Mouse (Mus musculus) liver, embryonic 11.5 days (tissue): Measurements from ENCODE around the gene Ntm. TPM values are rescaled to one million over a fixed set of nuclear protein-coding genes. Genes with fewer than 3 reads are reported as not detected.

Source experiments
- ATAC-seq: fragments of 200-750 bp; cut with Nextera tagmentation; replicated peaks from 2 replicates; pipeline ENCODE4 v1.8.0; 2017; ENCODE audit warnings: moderate number of reproducible peaks, mild to moderate bottlenecking, moderate TSS enrichment, moderate library complexity; ENCODE audit not compliant: low FRiP score
- DNase-seq: peaks from one replicate; pipeline ENCODE4 v3.0.0-alpha.2; 2017; ENCODE audit warnings: low spot score
- H3K27ac ChIP-seq: fragments of 300-500 bp; sonication (generic); 2 replicates; pipeline ENCODE4 v1.5.1; 2014; ENCODE audit warnings: mild to moderate bottlenecking, low read depth, low read length, control low read depth
- H3K27me3 ChIP-seq: fragments of 300-500 bp; sonication (generic); replicated peaks from 2 replicates; pipeline ENCODE4 v1.6.1; 2014; ENCODE audit warnings: low read length, mixed read lengths; ENCODE audit not compliant: control insufficient read depth, insufficient read depth
- H3K36me3 ChIP-seq: fragments of 300-500 bp; sonication (generic); 2 replicates; pipeline ENCODE4 v1.6.1; 2014; ENCODE audit warnings: mild to moderate bottlenecking, low read length, moderate library complexity, mixed read lengths; ENCODE audit not compliant: control insufficient read depth, insufficient read depth
- H3K4me1 ChIP-seq: fragments of 300-500 bp; sonication (generic); replicated peaks from 2 replicates; pipeline ENCODE4 v1.6.1; 2014; ENCODE audit warnings: low read length, mixed read lengths; ENCODE audit not compliant: control insufficient read depth, insufficient read depth
- H3K4me2 ChIP-seq: fragments of 300-500 bp; sonication (generic); 2 replicates; pipeline ENCODE4 v1.6.1; 2014; ENCODE audit warnings: mild to moderate bottlenecking, control low read depth, moderate library complexity
- H3K4me3 ChIP-seq: fragments of 300-500 bp; sonication (generic); 2 replicates; pipeline ENCODE4 v1.5.1; 2014; ENCODE audit warnings: low read depth, low read length, control low read depth
- H3K9ac ChIP-seq: fragments of 300-500 bp; sonication (generic); 2 replicates; pipeline ENCODE4 v1.6.1; 2014; ENCODE audit warnings: low read depth, low read length, control low read depth
- H3K9me3 ChIP-seq: fragments of 300-500 bp; sonication (generic); 2 replicates; pipeline ENCODE4 v1.6.1; 2016; ENCODE audit warnings: low read length, inconsistent platforms, mixed read lengths; ENCODE audit not compliant: control insufficient read depth
- WGBS: fragments of 180-500 bp; shearing (Covaris S2); extraction: QIAGEN DNeasy Blood & Tissue Kit; methylation state at CpG from one replicate; pipeline ENCODE4 v1.1.7; 2014; 5-methylcytosine and 5-hydroxymethylcytosine counted together
- polyA plus RNA-seq: library from polyadenylated mRNA; unstranded; fragments of >200 nt; fragmentation: Nextera tagmentation; extraction: Ambion mirVana; gene quantifications from 2 replicates; pipeline ENCODE4 v1.2.1, GENCODE M21; 2014

The Ntm gene
- polyA plus RNA-seq, 1 experiment from 2014 or later = 4.4 TPM

- H3K9ac ChIP-seq = no peak overlapping the region
- ATAC-seq (no peak), DNase-seq (no peak)
- no peaks in the 10 kb centered on the region for H3K9me3 ChIP-seq
- no peaks in the 10 kb centered on the region; the same call in 1 of the 2 replicates for H3K4me1 ChIP-seq
- H3K27me3 ChIP-seq = no peaks in the 10 kb centered on the region
- H3K36me3 ChIP-seq = no peaks in the 10 kb centered on the region
- 52% methylated on average over 1 of the region's 1 CpGs for WGBS
- no peak overlapping the region for H3K4me2 ChIP-seq
- H3K4me3 ChIP-seq = no peak overlapping the region
- no peak overlapping the region for H3K27ac ChIP-seq
Observed at GRCm38 (mm10) chr9:29319197-29319596, 643.7 kb downstream of the Ntm start.

DNA sequence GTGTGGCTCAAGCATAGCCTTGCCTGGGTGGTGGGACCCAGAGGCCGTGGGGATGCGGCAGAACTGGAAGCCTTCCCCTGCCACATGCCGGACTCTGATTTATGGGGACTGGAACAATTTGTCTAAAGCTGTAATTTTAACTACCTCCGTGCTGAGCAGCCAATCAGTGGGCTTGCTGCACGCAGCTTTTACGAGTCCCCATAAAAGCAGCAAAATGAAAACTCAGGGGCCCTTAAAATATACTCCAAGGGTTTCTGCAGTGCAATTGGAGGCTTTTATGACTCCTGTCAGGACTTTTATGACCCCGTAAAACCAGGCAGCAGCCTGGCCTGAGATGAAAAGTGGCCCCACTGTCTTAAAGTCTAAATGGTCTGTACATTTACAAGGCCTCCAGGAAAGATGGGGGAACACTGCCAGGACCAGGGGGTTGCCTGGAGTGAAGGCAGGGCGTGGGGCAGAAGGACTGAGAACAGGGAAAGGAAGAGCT is 644.2 kb downstream of the Ntm start:
- H3K36me3 ChIP-seq = no peaks in the 10 kb centered on the region
- 56% methylated on average over 8 of the region's 8 CpGs for WGBS
- H3K27ac ChIP-seq = no peak overlapping the region
- no peak for ATAC-seq
- H3K4me1 ChIP-seq = no peaks in the 10 kb centered on the region; the same call in 1 of the 2 replicates
- H3K9ac ChIP-seq = no peak overlapping the region
- no peaks in the 10 kb centered on the region for H3K27me3 ChIP-seq
- H3K9me3 ChIP-seq = no peaks in the 10 kb centered on the region
- H3K4me2 ChIP-seq = no peak overlapping the region
- H3K4me3 ChIP-seq = no peak overlapping the region
- DNase-seq = no peak

- Histone ChIP-seq H3K4me2 (no peak overlapping the region), H3K9ac (no peak overlapping the region), H3K4me3 (no peak overlapping the region), H3K9me3 (no peaks in the 10 kb centered on the region), H3K36me3 (no peaks in the 10 kb centered on the region), H3K27me3 (no peaks in the 10 kb centered on the region), H3K27ac (no peak overlapping the region), H3K4me1 (no peaks in the 10 kb centered on the region; the same call in 1 of the 2 replicates)
- ATAC-seq = no peak
- WGBS = 51% methylated on average over 3 of the region's 3 CpGs
- DNase-seq = no peak
Observed at GRCm38 (mm10) chr9:29317623-29318022, 645.3 kb downstream of the Ntm start.

DNA sequence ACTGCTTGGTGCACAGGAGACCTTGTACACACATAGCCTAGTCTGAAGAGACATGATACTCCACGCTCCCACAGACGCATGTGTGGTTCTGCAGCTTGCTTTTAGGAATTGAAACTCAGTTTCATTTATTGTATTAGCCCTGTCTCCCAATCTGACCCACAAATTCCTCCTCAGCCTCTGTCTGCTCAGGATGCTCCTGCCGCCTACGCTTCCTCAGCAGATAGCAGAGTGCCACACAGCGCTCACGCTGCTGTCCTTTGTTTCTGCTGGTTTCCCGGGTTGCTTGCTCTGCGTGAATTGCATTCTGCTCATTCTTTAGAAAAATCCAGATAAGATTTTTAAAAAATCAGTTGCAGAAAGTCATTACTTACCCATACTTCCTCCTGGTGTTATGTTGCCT is 647.1 kb downstream of the Ntm start:
- Histone ChIP-seq H3K4me3 (no peak overlapping the region), H3K27me3 (no peaks in the 10 kb centered on the region), H3K36me3 (no peaks in the 10 kb centered on the region), H3K4me2 (no peak overlapping the region), H3K27ac (no peak overlapping the region), H3K4me1 (no peaks in the 10 kb centered on the region; the same call in 1 of the 2 replicates), H3K9me3 (no peaks in the 10 kb centered on the region), H3K9ac (no peak overlapping the region)
- no peak for ATAC-seq
- 36% methylated on average over 8 of the region's 8 CpGs for WGBS
- DNase-seq = no peak

DNA sequence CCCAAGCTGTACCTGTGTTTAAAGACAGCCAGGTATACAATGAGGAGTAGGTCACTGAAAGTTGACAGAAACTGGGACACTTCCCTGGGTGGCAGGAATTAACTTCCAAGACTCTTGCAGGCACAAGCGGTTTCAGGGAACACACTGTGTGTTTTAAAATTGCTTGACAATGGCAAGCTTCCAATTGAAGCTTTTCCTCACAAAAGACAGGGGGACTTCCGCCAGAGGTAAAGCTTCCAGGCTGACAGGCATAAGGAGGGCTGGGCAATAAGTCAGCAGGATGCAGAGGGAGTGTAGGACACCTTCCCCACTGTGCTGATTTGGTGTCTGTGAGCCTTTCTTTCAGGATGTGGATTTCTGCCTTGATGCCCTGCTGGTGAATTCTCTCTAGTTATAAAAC is 656.0 kb downstream of the Ntm start:
- Histone ChIP-seq H3K4me1 (no peaks in the 10 kb centered on the region), H3K4me3 (no peak overlapping the region), H3K27me3 (no peaks in the 10 kb centered on the region), H3K27ac (no peak overlapping the region), H3K9me3 (no peaks in the 10 kb centered on the region), H3K4me2 (no peak overlapping the region), H3K36me3 (no peaks in the 10 kb centered on the region), H3K9ac (no peak overlapping the region)
- DNase-seq = no peak
- ATAC-seq = no peak
- 16% methylated on average over 2 of the region's 2 CpGs for WGBS

- no peaks in the 10 kb centered on the region for H3K36me3 ChIP-seq
- no peak overlapping the region for H3K4me3 ChIP-seq
- WGBS = 89% methylated on average over 3 of the region's 3 CpGs
- no peaks in the 10 kb centered on the region for H3K9me3 ChIP-seq
- no peak for ATAC-seq
- no peak overlapping the region for H3K9ac ChIP-seq
- no peak overlapping the region for H3K27ac ChIP-seq
- no peaks in the 10 kb centered on the region for H3K27me3 ChIP-seq
- H3K4me2 ChIP-seq = no peak overlapping the region
- H3K4me1 ChIP-seq = no peaks in the 10 kb centered on the region
- DNase-seq = no peak
Observed at GRCm38 (mm10) chr9:29298340-29298739, 664.6 kb downstream of the Ntm start.

- ATAC-seq (no peak), DNase-seq (no peak)
- H3K9ac ChIP-seq = no peak overlapping the region
- no peaks in the 10 kb centered on the region for H3K4me1 ChIP-seq
- no peak overlapping the region for H3K27ac ChIP-seq
- no peak overlapping the region for H3K4me2 ChIP-seq
- WGBS = 75% methylated on average over 3 of the region's 3 CpGs
- no peaks in the 10 kb centered on the region for H3K27me3 ChIP-seq
- H3K9me3 ChIP-seq = no peaks in the 10 kb centered on the region
- H3K4me3 ChIP-seq = no peak overlapping the region
- no peaks in the 10 kb centered on the region for H3K36me3 ChIP-seq
Observed at GRCm38 (mm10) chr9:29296752-29297151, 666.2 kb downstream of the Ntm start.

DNA sequence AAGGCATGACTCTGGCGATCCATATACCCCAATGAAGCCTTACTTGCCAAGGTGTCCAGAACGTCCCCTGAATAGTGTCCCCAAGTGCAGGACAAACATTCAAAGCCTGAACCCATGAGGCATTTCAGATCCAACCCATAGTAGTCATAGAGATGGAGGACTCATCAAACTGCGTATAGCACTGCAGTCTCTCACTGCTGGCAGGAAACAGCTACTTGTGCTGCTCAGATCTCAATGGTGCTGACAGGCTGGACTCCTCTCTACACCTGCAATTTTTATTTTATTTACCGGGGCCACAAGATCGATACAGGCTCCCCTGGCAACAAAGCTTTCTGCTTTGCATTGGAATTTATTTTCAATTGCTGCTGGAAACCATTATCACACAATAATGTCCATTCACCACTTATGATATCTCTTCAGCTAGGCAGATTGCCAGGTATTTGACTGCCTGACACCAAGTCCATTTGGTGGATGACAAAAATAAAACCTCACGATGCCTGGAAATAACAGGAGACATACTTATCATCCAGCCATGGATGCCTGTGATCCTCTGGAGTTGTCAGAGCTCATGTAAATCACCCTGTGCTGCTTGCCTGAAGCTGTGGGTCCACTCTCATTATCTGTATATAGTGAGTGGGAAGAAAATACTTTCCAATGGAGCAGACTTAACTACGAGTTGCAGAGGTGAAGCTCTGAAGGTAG is 674.8 kb downstream of the Ntm start:
- DNase-seq (no peak), ATAC-seq (no peak)
- no peak overlapping the region for H3K27ac ChIP-seq
- no peak overlapping the region for H3K4me2 ChIP-seq
- WGBS = 77% methylated on average over 7 of the region's 7 CpGs
- no peak overlapping the region for H3K4me3 ChIP-seq
- no peak overlapping the region for H3K9ac ChIP-seq
- no peaks in the 10 kb centered on the region for H3K36me3 ChIP-seq
- no peaks in the 10 kb centered on the region for H3K4me1 ChIP-seq
- H3K9me3 ChIP-seq = no peaks in the 10 kb centered on the region
- H3K27me3 ChIP-seq = no peaks in the 10 kb centered on the region

DNA sequence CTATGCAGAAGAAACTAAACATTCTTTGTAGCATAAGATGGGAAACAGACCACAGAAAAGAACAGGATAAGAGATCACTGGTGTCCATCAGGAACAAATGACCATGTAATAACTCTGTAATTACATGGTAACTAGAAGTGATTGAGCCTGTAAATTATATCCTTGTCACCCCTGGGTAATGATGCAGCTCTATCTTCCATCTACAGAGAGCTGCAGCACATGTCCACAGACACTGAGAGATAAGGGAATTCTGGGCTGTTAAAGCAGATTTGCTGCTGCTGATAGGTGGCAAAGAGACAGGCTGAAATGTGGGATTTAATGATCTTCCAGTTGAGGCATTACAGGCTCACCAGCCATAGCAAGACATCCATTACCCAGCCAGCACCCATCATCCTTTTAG is 677.8 kb downstream of the Ntm start:
- Histone ChIP-seq H3K27ac (no peak overlapping the region), H3K27me3 (no peaks in the 10 kb centered on the region), H3K4me3 (no peak overlapping the region), H3K36me3 (no peaks in the 10 kb centered on the region), H3K9ac (no peak overlapping the region), H3K4me2 (no peak overlapping the region), H3K9me3 (no peaks in the 10 kb centered on the region), H3K4me1 (no peaks in the 10 kb centered on the region)
- ATAC-seq (no peak), DNase-seq (no peak)
